Mouse (Mus musculus): ENCODE results near the gene Ctdsp2. TPM values are rescaled to one million over a fixed set of nuclear protein-coding genes. Genes with fewer than 3 reads are reported as not detected.
A peak's percentile ranks its signal among the peaks of the same experiment; 100 is the strongest.

Ctdsp2 gene
- polyA plus RNA-seq, 1 experiment from 2014 or later, result 58.8 TPM

DNA sequence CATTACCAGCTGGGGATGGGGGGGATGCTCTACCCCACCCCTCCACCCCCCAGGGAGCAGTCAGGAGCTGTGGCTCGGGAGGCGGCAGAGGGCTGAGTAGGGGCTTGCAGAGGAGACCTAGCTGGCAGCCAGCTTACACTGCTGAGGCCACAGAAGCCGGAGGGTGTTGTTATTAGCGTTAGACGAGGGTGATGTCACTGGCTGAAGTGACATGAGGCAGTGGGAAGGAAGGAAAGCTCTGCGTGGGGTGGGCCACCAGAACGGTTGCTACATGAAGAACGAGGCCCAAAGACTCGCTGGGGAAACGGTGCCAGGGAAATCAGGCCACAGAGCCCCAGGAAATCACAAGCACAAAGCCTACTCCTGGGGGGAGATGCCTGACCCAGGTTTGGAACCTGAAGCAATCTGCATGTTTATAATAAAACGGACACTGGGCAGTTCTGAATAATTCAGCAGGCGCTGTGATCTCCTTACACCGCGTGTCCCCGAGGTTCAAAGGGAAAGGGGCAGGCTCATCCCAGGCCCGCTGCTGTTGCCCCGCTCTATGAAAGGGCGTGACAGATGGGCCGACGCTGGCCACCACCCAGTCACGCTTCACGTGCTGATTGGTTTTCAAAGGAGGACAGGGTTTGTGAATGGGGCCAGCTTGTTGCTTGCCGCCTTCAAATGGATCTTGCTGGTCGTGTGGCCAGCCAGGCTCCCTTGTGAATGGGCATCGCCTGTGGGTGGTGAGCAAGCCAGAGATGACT is 21.0 kb upstream of the Ctdsp2 start:
- Histone ChIP-seq H3K36me3 (ENCODE audit: control insufficient read depth, insufficient read depth, low read length) (no peaks in the 10 kb centered on the region), H3K4me3 (ENCODE audit: low read depth, low read length) (no peak overlapping the region), H3K9me3 (ENCODE audit: control insufficient read depth, low read length) (no peaks in the 10 kb centered on the region), H3K27me3 (ENCODE audit: control insufficient read depth, insufficient read depth, low read length) (no peaks in the 10 kb centered on the region), H3K27ac (ENCODE audit: low read depth, low read length) (peak overlapping the region; percentile 78), H3K4me1 (replicated peaks; ENCODE audit: control insufficient read depth, insufficient read depth, low read length) (peaks cover 22% of the 10 kb centered on the region), H3K4me2 (ENCODE audit: low read depth, low read length, severe bottlenecking) (peak overlapping the region; percentile 45), H3K9ac (ENCODE audit: low read length) (peak overlapping the region; percentile 52)
- ATAC-seq (replicated peaks; ENCODE audit: low FRiP score) (peak; percentile 92), DNase-seq (ENCODE audit: low spot score) (peak; percentile 88)
- under 1% methylated on average over 25 of the region's 25 CpGs for WGBS

DNA sequence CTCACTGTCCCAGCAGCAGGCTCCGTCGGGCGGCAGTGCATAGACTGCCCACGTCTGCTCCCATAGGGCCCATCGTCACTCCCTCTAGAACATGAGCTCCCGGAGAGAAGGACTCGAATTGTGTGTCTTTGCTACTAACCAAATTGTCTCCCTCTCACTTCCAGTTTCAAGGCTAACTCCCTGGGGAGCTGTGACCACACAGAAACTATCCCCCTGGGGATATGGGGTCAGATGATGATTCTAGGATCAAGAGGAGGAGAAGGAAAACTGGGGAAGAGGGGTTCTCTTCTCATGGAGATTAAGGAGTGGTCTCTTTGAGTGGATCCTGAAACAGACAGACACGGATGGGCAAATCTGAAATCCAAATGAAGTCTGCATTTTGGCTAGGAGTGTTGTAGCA is 18.0 kb upstream of the Ctdsp2 start:
- Histone ChIP-seq H3K4me2 (ENCODE audit: low read depth, low read length, severe bottlenecking) (no peak overlapping the region), H3K4me3 (ENCODE audit: low read depth, low read length) (no peak overlapping the region), H3K9ac (ENCODE audit: low read length) (no peak overlapping the region), H3K27me3 (ENCODE audit: control insufficient read depth, insufficient read depth, low read length) (no peaks in the 10 kb centered on the region), H3K36me3 (ENCODE audit: control insufficient read depth, insufficient read depth, low read length) (no peaks in the 10 kb centered on the region), H3K9me3 (ENCODE audit: control insufficient read depth, low read length) (no peaks in the 10 kb centered on the region), H3K27ac (ENCODE audit: low read depth, low read length) (no peak overlapping the region), H3K4me1 (replicated peaks; ENCODE audit: control insufficient read depth, insufficient read depth, low read length) (peaks cover 22% of the 10 kb centered on the region)
- 82% methylated on average over 8 of the region's 8 CpGs for WGBS
- ATAC-seq (replicated peaks; ENCODE audit: low FRiP score) (no peak), DNase-seq (ENCODE audit: low spot score) (no peak)

DNA sequence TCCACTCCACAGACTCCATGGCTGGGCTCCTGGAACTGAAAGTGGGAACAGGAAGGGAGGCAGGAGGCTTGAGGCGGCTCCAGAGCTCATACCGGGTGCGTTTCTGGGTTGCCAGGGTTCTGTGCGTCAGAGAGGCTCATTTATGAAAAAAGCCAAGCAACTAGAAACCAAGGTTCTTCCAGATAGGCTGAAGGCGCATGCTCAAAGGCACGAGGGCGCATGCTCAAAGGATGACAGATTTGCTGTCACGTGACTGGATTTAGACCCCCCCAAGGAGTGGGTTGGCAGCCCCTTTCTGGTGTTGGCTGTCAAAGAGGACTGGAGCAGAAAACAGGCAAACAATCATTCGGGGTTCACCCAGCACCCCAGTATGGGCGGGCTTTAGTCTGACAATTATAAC is 16.8 kb upstream of the Ctdsp2 start:
- Histone ChIP-seq H3K27me3 (ENCODE audit: control insufficient read depth, insufficient read depth, low read length) (no peaks in the 10 kb centered on the region), H3K4me3 (ENCODE audit: low read depth, low read length) (no peak overlapping the region), H3K9ac (ENCODE audit: low read length) (peak overlapping the region; percentile 5; the same call in 1 of the 2 replicates), H3K36me3 (ENCODE audit: control insufficient read depth, insufficient read depth, low read length) (no peaks in the 10 kb centered on the region), H3K27ac (ENCODE audit: low read depth, low read length) (peak overlapping the region; percentile 62; the same call in 1 of the 2 replicates), H3K4me1 (replicated peaks; ENCODE audit: control insufficient read depth, insufficient read depth, low read length) (peaks cover 22% of the 10 kb centered on the region), H3K4me2 (ENCODE audit: low read depth, low read length, severe bottlenecking) (no peak overlapping the region), H3K9me3 (ENCODE audit: control insufficient read depth, low read length) (no peaks in the 10 kb centered on the region)
- DNase-seq (ENCODE audit: low spot score) (no peak), ATAC-seq (replicated peaks; ENCODE audit: low FRiP score) (peak; percentile 0; the same call in 1 of the 2 replicates)
- 72% methylated on average over 10 of the region's 10 CpGs for WGBS

DNA sequence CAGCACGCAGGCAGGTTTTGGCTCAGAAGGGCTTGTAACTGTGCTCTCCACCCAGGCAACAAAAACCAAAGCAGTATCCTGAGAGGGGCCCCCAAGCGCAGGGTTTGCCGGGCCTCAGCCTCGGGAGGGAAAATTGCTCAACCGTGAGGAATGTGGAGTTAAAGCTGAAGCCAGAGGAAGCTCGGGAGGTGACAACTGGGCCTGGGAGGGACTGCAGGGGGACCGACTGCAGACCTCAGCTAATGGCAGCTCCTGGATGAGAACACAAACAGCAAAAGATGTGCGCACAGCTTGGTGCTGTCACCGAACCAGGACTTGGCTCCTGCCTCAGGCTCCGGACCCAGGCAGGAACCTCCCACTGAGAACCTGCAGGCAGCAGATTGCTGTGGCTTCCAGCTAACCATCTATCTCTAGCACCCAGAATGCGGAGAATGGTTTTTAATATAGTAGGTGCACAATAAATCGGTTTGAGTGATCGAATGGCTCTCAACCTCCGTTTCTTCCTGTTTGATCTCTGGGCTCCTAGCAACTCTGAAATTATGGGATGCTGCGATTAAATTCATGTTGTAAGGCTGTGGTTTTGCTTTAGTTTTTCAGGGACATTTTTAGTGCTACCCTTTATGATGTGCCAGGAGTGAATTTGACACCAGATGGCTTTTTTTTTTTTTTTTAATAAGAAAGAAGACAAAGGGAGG is 16.1 kb upstream of the Ctdsp2 start:
- DNase-seq (ENCODE audit: low spot score) (peak; percentile 81), ATAC-seq (replicated peaks; ENCODE audit: low FRiP score) (peak; percentile 40; the same call in 1 of the 2 replicates)
- Histone ChIP-seq H3K9ac (ENCODE audit: low read length) (peak overlapping the region; percentile 5; the same call in 1 of the 2 replicates), H3K9me3 (ENCODE audit: control insufficient read depth, low read length) (no peaks in the 10 kb centered on the region), H3K4me1 (replicated peaks; ENCODE audit: control insufficient read depth, insufficient read depth, low read length) (peaks cover 15% of the 10 kb centered on the region), H3K36me3 (ENCODE audit: control insufficient read depth, insufficient read depth, low read length) (no peaks in the 10 kb centered on the region), H3K4me2 (ENCODE audit: low read depth, low read length, severe bottlenecking) (no peak overlapping the region), H3K27ac (ENCODE audit: low read depth, low read length) (peak overlapping the region; percentile 62; the same call in 1 of the 2 replicates), H3K27me3 (ENCODE audit: control insufficient read depth, insufficient read depth, low read length) (no peaks in the 10 kb centered on the region), H3K4me3 (ENCODE audit: low read depth, low read length) (no peak overlapping the region)
- 28% methylated on average over 15 of the region's 15 CpGs for WGBS

- Histone ChIP-seq H3K4me1 (replicated peaks; ENCODE audit: control insufficient read depth, insufficient read depth, low read length) (peaks cover 10% of the 10 kb centered on the region), H3K9me3 (ENCODE audit: control insufficient read depth, low read length) (no peaks in the 10 kb centered on the region), H3K9ac (ENCODE audit: low read length) (no peak overlapping the region), H3K4me2 (ENCODE audit: low read depth, low read length, severe bottlenecking) (no peak overlapping the region), H3K27me3 (ENCODE audit: control insufficient read depth, insufficient read depth, low read length) (no peaks in the 10 kb centered on the region), H3K27ac (ENCODE audit: low read depth, low read length) (no peak overlapping the region), H3K4me3 (ENCODE audit: low read depth, low read length) (no peak overlapping the region), H3K36me3 (ENCODE audit: control insufficient read depth, insufficient read depth, low read length) (no peaks in the 10 kb centered on the region)
- ATAC-seq (replicated peaks; ENCODE audit: low FRiP score) (no peak), DNase-seq (ENCODE audit: low spot score) (no peak)
- 48% methylated on average over 6 of the region's 6 CpGs for WGBS
Measured at GRCm38 (mm10) chr10:126962966-126963330, 15.6 kb upstream of the Ctdsp2 start.

DNA sequence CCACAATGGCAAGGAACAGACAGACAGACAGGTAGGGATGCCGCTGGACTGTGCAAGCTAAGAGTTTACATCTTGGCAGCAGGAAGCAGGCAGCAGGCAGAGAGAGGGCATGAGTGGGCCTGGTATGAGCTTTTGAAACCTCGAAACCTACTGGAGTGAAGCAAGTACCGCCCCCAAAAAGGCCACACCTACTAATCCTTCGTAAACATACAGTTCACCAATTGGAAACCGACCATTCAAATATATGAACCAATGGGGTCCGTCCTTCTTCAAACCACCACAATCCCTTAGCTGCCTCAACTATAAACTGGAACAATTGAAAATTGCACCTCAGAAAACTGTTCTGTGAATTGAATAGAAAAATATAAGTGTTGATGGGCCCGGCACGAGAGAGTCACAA is 14.7 kb upstream of the Ctdsp2 start:
- no peaks in the 10 kb centered on the region for H3K36me3 ChIP-seq (ENCODE audit: control insufficient read depth, insufficient read depth, low read length)
- no peak overlapping the region for H3K27ac ChIP-seq (ENCODE audit: low read depth, low read length)
- H3K4me3 ChIP-seq (ENCODE audit: low read depth, low read length), result no peak overlapping the region
- H3K27me3 ChIP-seq (ENCODE audit: control insufficient read depth, insufficient read depth, low read length), result no peaks in the 10 kb centered on the region
- H3K4me2 ChIP-seq (ENCODE audit: low read depth, low read length, severe bottlenecking), result no peak overlapping the region
- WGBS, result 87% methylated on average over 8 of the region's 8 CpGs
- H3K9ac ChIP-seq (ENCODE audit: low read length), result no peak overlapping the region
- no peaks in the 10 kb centered on the region for H3K9me3 ChIP-seq (ENCODE audit: control insufficient read depth, low read length)
- ATAC-seq (replicated peaks; ENCODE audit: low FRiP score), result no peak
- peaks cover 10% of the 10 kb centered on the region for H3K4me1 ChIP-seq (replicated peaks; ENCODE audit: control insufficient read depth, insufficient read depth, low read length)
- DNase-seq (ENCODE audit: low spot score), result no peak

DNA sequence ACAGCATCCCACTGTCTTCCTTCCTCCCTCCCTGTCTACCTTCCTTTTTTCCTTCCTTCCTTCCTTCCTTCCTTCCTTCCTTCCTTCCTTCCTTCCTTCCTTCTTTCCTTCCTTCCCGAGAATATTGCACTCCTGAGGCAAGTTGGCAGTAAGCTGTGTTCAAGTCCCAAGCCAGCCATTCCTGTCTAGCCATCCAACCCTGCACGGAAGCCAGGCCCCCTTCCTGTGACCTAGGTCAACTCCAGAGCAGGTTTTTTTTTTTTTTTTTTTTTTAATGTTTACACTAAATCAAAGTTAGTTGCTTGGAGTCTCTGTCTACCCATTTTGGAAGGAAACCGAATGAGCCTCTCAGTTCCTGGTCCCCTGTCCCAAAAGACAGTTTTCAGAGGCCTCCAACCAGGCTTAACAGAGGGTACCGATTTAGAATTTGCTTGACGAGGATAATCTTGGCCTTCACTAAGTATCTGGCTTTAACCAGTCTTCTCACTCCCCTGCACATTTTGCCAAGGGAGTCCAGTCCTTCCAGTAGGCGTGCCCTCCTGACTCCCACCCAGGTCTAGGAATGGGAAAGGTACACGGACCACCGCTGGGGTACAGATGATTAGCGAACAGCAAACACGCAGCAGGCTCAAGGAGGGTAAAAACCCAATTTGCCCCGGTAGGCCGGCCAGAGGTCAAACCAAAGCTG is 7.0 kb upstream of the Ctdsp2 start:
- Histone ChIP-seq H3K27me3 (ENCODE audit: control insufficient read depth, insufficient read depth, low read length) (no peaks in the 10 kb centered on the region), H3K9me3 (ENCODE audit: control insufficient read depth, low read length) (no peaks in the 10 kb centered on the region), H3K4me3 (ENCODE audit: low read depth, low read length) (no peak overlapping the region; the same call in 1 of the 2 replicates), H3K27ac (ENCODE audit: low read depth, low read length) (0 out of 2 replicates have a peak overlapping the region, but pooled peaks have one; percentile 50), H3K4me2 (ENCODE audit: low read depth, low read length, severe bottlenecking) (peak overlapping the region; percentile 39), H3K9ac (ENCODE audit: low read length) (no peak overlapping the region), H3K36me3 (ENCODE audit: control insufficient read depth, insufficient read depth, low read length) (no peaks in the 10 kb centered on the region), H3K4me1 (replicated peaks; ENCODE audit: control insufficient read depth, insufficient read depth, low read length) (peaks cover 16% of the 10 kb centered on the region)
- WGBS, result 5% methylated on average over 12 of the region's 12 CpGs
- ATAC-seq (replicated peaks; ENCODE audit: low FRiP score) (peak; percentile 42; the same call in 1 of the 2 replicates), DNase-seq (ENCODE audit: low spot score) (no peak)

DNA sequence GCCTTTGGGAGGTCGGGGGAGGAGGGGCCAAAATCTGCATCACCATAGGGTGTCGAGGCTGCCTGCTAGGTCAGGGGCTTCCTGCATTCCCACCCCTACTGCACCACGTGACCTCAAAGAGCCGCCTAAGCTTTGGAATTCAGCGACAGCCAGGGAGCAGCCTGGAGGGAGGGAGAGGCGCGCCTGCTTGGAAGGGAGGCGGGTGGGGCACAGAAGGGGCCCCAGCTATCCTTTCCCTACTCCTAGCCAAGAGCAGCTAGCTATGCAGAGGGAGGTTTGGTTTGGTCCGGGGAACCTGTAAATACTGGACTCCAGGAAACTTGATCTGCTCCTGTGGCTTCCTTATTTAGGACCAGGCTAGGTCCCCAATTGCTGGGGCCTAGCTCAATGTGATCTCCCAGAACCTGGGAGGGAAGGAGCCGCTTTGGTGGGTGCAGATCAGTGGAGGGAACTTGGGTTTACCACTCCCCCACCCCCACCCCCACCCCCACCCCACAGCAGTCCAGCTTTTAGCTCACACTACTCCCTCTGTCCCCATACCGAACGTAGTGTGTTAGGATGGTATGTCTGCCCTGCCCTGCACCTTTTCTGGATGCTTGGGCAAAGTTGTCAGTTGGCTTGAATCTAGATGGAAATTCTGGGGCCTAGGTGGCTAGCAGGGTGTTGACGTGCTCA is 6.3 kb upstream of the Ctdsp2 start:
- H3K27ac ChIP-seq (ENCODE audit: low read depth, low read length), result 0 out of 2 replicates have a peak overlapping the region, but pooled peaks have one; percentile 50
- no peaks in the 10 kb centered on the region for H3K36me3 ChIP-seq (ENCODE audit: control insufficient read depth, insufficient read depth, low read length)
- peak overlapping the region; percentile 39 for H3K4me2 ChIP-seq (ENCODE audit: low read depth, low read length, severe bottlenecking)
- H3K9ac ChIP-seq (ENCODE audit: low read length), result peak overlapping the region; percentile 1; the same call in 1 of the 2 replicates
- H3K9me3 ChIP-seq (ENCODE audit: control insufficient read depth, low read length), result no peaks in the 10 kb centered on the region
- peaks cover 16% of the 10 kb centered on the region for H3K4me1 ChIP-seq (replicated peaks; ENCODE audit: control insufficient read depth, insufficient read depth, low read length)
- 6% methylated on average over 13 of the region's 13 CpGs for WGBS
- H3K4me3 ChIP-seq (ENCODE audit: low read depth, low read length), result no peak overlapping the region; the same call in 1 of the 2 replicates
- no peaks in the 10 kb centered on the region for H3K27me3 ChIP-seq (ENCODE audit: control insufficient read depth, insufficient read depth, low read length)
- peak; percentile 80 for DNase-seq (ENCODE audit: low spot score)
- ATAC-seq (replicated peaks; ENCODE audit: low FRiP score), result peak; percentile 90
